Mouse (Mus musculus): ENCODE results near the gene Arhgef3.

Arhgef3 gene

DNA sequence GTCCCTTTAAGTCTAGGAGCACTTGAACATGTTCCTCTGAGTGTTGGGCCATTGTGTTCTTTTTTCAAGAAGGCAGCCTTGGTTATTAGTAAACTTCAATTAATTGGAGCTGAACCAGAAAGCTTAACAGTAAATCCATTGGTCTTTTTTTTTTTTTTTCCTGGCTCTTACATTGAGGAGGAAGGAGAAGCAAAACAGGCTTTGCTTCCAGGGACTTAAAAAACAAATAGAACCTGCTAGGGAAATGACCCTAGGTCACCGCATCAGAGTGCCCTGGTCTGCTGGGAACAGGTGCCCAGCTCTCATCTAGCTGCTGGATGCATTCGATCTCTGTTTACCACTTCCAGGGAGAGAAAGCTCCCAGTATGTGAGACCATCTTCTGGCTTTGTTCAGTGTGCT is 227.8 kb downstream of the Arhgef3 start:
- no peak for DNase-seq (ENCODE audit: extremely low read depth, low read depth)

DNA sequence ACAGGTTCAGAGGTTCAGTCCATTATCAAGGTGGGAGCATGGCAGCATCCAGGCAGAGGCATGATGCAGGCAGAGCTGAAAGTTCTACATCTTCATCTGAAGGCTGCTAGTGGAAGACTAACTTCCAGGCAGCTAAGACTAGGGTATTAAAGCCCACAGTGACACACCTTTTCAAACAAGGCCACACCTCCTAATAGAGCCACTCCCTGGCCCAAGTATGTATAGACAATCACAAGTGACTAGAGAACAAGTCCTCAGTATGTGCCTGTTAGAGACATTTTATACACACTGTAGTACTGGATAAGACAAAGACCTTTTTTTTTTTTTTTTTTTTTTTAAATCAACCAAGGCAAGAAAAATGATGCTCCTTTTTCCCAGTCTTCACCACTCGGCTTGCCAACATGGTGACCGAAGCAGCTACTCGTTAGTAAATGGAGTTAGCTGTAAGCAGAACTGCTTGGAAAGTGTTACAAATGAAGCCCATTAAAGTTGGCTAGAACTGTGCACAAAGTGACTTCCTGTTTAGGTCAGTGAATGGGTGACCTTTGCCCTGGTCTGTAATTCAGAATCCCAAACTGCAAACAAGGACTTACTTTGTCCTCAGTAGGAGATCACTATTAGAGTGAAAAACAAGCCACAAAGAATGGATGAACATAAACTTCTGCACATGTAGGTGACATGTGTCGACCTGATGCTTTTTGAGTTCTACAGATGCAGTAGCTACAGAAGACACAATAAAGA is 229.7 kb downstream of the Arhgef3 start:
- no peak for DNase-seq (ENCODE audit: extremely low read depth, low read depth)

DNA sequence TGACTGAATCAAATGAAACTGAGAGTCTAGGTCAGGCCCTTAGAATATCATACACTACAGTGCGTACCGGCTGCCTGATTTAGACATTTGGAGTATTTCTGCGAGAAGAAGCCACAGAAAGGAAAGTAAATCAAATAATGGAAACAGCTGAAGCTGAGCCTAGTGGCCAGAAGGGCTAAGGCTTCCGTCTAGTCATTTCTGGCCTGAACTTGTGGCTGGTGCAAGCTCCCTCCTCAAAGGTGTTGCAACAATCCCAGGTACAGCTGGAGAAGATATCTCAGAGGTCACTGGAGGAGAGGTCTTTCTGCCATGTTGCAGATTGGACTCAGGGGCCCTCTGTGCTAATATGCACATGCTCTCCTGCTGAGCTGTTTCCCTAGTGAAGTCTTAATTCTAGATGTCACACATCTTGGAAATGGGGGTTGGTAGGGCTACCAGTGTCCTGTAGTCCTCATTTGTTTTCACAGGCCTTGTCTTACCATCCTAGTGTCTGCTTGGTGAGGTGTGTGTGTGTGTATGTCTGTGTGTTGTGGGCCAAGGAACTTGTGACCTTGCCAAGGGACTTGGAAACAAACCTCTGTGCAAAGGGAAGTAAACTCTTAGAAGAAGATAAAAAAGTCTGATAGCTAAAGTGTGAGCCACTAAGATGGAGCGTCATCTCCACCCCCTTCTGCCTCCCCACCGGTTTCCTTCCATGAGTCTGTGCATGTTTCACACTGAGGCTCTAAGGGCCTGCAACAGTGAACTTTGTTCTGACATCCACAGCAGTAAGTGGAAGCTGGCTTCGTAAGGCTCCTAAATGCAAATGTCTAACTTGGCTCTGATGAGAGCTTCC is 230.6 kb downstream of the Arhgef3 start:
- no peak for DNase-seq (ENCODE audit: extremely low read depth, low read depth)

DNA sequence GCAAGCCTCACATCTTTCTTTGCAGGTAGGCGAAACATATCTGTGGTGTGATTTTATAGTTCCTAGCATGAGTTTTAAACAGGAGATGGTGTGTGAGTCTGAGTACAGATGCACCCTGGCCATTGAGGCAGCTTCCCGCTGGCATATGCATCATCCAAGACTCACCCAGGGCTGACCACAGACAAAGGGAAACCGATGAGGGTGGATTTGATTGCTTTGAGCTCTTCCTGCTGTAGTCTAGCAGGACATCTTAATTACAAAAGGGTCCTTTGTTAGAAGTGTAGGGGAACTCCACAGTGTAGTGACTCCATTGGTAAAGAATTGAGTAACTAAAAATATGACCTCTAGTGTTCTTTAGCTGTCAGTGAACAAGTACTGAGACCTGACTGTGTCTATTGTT is 232.5 kb downstream of the Arhgef3 start:
- no peak for DNase-seq (ENCODE audit: extremely low read depth, low read depth)

DNA sequence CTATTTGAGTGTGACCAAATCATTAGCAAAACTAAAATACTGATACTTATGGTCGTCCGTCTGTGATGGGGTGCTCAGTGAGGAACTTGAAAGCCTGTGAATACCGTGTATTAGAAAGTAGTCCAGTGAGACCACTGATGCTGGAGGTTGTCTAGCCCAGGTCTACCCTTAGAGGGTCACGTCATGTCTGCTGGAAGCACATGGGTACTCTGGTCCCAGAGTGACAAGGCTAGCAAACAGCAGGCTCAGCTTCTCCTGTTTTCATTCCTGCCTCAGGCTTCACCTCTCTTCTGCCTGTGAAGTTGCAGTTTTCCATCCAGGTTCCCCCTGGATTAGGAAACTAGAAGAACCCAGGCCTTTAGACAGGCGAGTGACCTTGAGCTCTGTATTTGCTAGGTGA is 233.0 kb downstream of the Arhgef3 start:
- no peak for DNase-seq (ENCODE audit: extremely low read depth, low read depth)

DNA sequence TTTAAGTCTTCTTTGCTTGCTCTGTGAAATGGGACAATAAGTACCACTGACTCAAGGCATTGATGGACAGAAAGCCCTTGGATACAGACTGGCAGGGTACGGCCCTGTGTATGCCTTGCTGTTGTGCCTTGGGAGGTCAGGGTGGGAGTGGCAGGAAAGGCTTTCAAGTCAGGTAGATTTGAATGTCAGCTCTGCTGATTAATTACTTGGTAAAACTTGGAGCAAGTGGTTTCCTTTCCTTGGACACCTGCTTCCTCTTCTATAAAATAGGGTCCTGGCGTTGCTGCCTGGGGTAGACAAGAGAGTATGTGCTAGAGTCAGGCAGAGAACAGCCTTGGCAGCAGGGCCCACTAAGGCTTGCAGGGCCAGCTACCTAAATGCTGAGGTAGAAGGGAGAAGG is 233.4 kb downstream of the Arhgef3 start:
- no peak for DNase-seq (ENCODE audit: extremely low read depth, low read depth)

DNA sequence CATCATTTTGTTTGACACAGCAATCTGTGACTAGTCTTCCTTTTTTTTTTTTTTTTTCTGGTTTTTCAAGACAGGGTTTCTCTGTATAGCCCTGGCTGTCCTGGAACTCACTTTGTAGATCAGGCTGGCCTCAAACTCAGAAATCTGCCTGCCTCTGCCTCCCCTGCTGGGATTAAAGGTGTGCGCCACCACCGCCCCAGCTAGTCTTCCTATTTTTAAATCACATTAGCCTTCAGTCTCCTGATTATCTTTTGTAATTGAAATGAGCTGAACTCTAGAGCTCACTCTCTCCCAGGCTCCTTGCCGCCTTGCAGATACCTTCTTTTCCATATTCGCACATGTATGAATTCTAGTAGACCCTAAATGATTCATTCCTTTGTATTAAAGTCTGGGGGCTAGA is 234.0 kb downstream of the Arhgef3 start:
- no peak for DNase-seq (ENCODE audit: extremely low read depth, low read depth)

DNA sequence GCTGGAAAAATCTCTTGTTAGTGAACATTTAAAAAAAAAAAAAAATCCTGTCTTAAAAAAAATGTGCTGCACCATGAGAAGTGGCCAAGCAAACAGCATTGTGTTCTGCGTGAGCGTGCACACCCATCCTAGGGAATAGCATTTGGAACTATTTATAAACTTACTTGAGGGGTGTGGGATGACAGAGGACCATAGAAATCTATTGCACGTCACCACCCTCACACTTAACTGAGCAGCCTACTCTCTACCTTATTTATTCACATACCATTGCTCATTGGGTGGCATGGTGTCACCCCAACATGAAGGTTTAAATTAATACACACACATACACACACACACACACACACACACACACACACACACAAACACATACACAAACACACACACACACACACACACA is 234.4 kb downstream of the Arhgef3 start:
- no peak for DNase-seq (ENCODE audit: extremely low read depth, low read depth)

DNA sequence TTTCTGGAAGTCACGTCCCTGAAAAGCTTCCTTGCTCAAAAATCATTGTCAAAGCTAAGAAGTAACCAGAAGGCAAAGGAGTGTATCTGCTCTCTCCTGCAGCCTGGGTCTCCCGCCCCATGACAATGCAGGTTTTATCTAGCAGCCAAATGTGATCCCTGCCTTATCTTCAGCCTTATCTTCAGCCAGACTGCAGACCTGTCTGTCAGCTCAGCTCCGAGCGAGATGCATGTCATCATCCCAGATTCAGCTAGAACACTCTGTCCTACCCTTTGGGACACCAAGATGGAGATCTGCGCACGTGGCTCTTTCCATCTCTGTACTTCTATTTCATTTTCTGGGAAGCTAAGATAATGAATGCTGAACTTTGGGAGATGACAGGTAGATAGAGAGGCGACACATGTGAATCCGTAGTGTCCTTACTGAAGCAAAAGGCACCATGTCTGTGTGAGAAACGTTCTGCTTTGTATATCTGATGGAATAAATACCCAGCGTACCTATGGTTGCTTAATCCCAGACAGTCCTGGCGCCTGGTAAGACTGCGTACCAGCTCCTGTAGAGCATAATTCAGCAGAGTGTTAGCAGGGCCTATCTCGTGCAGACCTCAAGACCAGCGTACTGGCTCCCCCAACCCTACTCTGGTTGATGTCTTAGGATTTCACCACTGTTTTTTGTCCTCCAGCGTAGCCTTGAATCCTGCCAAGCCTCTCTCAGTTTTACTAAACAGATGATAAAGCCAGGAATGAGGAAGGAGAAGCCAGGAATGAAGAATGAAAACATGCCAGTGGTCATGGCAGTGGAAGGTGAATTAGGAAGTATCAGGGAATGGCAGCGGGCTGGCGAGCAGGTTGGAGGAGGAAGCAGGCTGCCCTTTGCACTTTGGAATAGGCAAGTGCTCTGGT is 235.4 kb downstream of the Arhgef3 start:
- no peak for DNase-seq (ENCODE audit: extremely low read depth, low read depth)

DNA sequence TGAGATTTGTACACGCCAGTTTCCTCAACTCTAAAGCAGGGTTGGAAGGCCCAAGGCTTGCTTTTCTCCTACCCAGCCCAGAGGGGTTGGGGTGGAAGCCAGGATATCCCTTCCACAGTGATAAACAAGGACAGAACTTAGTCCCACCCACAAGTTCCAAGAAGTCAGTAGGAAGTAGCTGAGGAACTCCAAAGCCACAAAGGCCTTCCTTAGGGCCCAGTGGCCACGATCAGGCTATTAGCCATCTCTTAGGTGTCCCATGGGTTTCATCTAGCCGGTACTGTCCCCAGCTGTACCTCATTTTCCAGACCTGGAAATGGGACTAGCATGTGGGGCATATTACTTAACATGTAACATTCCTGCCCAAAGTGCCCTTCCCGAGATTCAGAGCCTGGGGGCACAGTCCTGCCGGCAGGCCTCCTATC is 236.4 kb downstream of the Arhgef3 start:
- DNase-seq (ENCODE audit: extremely low read depth, low read depth) = peak; percentile 76

DNA sequence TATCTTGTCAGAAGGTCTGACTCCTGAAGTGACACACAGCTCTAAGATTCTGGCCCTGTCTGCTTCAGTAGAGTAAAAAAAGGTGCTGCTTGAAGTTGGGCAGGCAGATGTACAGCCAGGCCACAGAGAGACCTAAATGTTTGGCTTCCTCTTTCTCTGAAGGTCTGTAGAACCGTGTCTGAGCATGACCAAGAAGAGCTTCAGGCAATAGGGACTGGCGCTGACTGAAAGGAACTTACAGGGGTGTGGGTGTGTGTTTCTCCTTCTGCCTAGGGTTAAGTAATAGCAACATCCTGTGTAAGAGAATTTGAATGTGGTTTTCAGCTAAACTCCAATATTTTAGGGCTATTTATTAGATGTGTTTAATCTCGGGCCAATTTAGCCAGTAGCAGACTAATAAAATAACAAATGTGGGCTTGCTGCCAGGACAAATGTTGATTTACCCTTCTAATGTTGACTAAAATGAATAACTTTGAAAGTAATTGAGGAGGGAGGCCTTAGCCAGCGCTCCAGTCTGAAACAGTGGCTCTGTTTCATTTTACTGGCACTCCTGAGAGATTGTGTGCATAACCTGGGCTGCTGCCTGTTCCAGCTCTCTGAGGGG is 236.9 kb downstream of the Arhgef3 start:
- peak; percentile 89 for DNase-seq (ENCODE audit: extremely low read depth, low read depth)

DNA sequence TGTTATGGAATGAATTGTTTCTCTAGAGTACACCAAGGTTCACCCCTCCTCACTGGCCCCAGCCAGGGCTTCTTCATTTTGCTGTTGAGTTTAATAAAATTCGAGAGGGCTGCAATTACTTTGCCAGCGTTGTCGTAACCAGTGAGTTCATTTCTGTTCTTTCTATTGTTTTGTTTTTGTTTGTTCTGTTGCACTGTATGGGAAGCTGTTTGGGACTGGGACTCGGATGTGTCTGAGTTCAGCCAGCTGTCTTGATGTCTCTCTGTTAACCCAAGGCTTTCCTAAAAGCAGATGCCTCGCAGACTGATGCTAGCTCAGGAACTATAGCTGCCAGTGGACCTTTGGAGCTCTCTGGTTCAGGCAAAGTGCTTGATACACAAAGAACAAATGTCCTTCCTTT is 237.8 kb downstream of the Arhgef3 start:
- no peak for DNase-seq (ENCODE audit: extremely low read depth, low read depth)

DNA sequence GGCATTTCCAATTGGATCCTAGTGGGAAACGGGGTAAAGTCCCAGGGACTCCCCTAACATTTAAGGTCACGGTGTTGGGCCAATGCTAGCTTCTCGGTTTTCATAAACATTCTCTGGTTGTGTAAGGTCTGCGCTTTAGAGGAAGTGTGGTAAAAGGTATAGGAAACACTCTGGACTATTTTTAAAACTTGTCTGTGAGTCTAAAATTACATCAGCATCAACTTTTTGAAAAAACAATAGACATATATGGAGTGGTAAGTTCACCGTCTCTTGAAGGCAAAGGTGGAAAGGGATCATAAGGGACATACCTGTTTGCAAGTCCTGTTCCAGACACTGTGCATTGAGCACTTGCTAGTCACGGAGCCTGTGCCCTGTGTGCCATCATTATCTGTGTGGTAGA is 240.5 kb downstream of the Arhgef3 start:
- DNase-seq (ENCODE audit: extremely low read depth, low read depth) = no peak

DNA sequence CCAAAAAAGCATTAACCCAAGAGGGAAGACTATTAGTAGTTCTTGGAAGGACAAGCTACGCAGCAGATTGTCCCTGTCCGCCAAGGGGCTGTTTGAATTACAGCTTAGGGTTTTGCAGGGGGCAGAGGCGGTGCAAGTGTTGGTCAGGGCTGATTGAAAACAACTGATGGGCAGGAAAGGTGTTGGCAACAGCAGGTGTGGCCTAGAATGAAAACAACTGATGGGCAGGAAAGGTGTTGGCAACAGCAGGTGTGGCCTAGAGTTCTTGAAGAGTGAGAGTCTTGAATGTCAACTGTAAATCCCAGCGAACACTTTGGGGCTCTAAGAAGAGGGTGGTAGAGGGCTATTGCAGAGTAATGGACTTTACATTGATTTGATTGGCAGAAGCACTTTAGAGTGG is 241.2 kb downstream of the Arhgef3 start:
- DNase-seq (ENCODE audit: extremely low read depth, low read depth) = no peak

DNA sequence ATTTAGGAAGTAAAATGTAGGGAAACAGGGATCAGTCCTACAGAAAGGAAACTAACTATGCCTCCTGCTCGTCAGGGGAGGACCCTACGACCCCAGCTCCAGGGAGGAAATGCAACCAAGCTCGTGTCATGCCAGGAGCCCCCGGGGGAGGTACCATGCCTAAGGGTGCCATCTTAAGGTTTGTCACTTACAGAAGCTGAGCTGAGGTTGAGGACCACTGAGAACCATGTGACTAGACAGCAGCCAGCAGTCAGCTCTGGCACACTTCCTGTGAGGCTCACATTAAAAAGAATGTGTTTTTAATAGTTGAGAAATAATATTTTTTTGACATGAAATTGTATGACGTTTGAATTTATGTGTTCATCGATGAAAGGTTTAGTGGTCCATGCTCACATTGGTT is 242.4 kb downstream of the Arhgef3 start:
- no peak for DNase-seq (ENCODE audit: extremely low read depth, low read depth)

DNA sequence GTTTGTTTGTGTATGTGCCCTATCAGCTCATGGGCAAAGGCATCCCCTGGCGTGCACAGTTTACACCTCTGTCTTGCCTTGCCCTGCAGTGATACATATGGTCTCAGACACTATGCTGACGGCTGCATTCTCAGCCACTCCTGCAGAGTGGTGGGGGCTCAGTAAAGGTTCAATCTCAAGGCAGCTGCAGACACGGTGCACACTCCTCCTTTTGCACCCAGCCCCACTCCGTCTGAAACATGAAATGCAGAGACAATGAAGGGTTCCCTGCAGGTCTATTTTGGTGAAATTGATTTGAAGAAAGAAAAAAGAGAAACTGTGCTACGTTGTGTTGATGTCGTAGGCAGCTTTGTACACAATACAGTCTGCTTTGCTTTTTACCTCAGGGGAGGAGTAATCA is 243.5 kb downstream of the Arhgef3 start:
- DNase-seq (ENCODE audit: extremely low read depth, low read depth) = no peak

DNA sequence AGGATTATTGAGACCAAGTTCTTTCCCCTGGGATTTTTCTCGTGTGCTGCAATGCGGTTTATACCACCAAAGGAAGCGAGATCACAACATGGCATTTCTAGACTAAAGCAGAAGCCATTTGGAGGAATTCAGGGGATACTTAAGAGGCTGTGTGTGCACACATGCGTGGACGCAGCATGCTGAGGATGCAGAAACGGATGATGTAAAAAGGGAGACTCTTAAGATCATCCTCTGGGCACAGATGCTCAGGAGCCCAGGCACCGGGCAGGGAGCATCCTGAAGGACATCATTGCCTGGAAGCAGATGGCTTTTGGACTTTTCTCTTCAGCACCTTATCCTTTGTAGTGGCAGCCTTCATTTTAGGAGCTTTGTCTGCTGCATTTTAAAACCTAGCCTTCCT is 246.2 kb downstream of the Arhgef3 start:
- no peak for DNase-seq (ENCODE audit: extremely low read depth, low read depth)

DNA sequence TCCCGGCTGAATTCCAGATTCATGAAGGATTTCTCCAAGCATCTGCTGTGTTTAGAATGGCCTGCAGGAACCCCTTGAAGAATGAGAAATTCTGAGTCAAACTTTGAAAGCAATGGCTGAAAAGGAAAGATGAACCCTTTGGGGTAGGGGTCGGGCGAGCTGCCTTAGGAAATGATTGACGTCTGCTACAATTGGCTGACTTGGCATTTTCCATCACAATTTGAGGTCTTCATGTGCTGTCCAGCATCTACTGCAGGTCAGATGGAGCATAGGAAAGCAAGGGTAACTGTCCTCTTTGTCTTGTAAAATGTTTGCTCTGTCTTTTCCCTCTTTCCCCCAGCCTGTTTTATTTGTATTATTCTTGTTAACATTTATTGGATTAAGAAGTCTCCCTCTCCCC is 246.8 kb downstream of the Arhgef3 start:
- no peak for DNase-seq (ENCODE audit: extremely low read depth, low read depth)

DNA sequence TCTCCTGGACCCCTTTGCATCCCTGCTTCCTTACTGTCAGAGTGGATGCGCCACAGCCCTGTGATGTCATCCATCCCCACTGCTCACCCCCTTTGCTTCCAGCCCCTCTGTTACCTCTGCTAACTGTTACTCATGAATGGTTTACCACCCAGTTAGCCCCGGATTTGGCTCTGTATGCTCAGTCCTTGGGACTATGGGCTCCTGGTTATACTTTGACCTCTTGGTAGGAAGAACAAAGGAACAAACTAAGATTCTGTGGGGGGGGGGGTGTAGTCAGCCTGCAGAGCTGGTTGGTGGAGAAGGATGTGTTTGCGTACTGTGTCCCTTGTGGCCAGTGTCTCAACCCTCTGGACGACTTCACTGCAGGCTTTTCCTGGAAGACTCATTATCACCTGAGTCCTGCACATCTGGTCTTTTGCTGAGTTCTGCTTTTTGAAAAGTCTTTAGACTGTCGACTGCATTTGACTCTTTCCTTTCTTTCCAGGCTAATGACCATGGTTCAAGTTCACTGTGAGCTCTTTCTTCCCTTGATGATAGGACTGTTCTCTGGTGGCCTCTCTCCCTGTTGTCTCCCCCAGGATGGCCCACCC is 250.1 kb downstream of the Arhgef3 start:
- DNase-seq (ENCODE audit: extremely low read depth, low read depth) = peak; percentile 57

DNA sequence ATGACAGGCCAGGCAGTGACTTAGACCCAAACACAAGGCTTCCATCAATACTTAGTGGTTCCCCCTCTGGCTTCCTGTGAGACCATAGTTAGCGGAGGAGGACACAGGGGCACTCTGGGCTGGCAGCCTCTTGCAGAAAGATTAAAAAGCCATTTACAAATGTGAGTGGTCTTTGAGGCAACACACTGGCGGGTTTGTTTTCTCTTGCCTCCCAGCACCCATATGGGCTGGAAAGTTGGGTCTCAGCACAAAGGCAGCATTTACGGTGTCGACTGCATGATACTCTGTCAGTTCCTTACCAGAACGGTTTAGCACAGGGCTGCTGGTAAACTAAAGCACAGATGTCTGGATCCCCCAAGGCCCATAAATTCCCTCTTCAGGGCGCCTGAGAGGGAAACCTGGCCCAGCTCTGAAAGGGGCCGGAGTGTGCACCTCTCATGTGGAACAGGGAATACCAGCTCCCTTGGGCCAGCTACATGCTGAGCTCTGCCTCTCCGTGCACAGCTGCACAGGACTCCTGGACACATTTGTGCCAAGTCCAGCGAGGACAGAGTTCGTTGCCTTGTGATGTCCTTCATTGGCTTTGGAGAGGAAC is 252.5 kb downstream of the Arhgef3 start:
- no peak for DNase-seq (ENCODE audit: extremely low read depth, low read depth)

DNA sequence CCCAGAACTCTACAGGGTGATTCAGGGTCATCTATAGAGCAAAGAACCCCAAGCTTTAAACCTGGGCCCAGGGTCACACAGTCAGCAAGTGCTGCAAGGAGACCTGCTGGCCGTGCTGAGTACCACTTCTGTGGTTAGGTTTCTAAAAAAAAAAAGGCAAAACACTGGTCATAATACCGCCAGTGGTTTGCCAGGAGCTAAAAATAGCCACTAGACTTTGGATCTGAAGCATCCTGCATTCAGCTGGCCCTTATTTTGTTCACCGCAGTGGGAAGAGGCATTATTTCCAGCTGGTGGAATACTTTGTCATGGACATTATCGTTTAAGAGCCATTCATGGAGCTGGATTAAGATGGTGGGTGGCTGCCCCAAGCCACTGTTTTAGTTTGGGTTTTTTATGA is 253.9 kb downstream of the Arhgef3 start:
- no peak for DNase-seq (ENCODE audit: extremely low read depth, low read depth)

Measured in MEL-GATA-1-ER (cell line).